Mouse (Mus musculus): ENCODE measurements around the gene Erbb2. TPM values are rescaled to one million over a fixed set of nuclear protein-coding genes. Genes with fewer than 3 reads are reported as not detected.

Gene Erbb2
- polyA plus RNA-seq, 1 experiment from 2014 or later: 5.9 TPM

- peaks cover 3% of the 10 kb centered on the region; the same call in 1 of the 2 replicates for H3K27me3 ChIP-seq (ENCODE audit: control insufficient read depth, insufficient read depth, low read length)
- ATAC-seq (ENCODE audit: low read depth): no peak
- WGBS: 79% methylated on average over 6 of the region's 6 CpGs
- H3K36me3 ChIP-seq (ENCODE audit: control insufficient read depth, insufficient read depth, low read length): no peaks in the 10 kb centered on the region
- H3K4me1 ChIP-seq (ENCODE audit: control insufficient read depth, insufficient read depth, low read length): no peaks in the 10 kb centered on the region
- H3K9me3 ChIP-seq (ENCODE audit: control insufficient read depth, low read length): no peaks in the 10 kb centered on the region
- no peak overlapping the region for H3K4me2 ChIP-seq (ENCODE audit: low read depth, low read length)
- H3K9ac ChIP-seq (replicated peaks; ENCODE audit: low read depth, low read length): no peak overlapping the region
- no peak overlapping the region for H3K4me3 ChIP-seq (ENCODE audit: low read depth, low read length)
- H3K27ac ChIP-seq (ENCODE audit: low read depth, low read length): no peak overlapping the region
Measured at GRCm38 (mm10) chr11:98406621-98407020, 5.6 kb upstream of the Erbb2 start.

DNA sequence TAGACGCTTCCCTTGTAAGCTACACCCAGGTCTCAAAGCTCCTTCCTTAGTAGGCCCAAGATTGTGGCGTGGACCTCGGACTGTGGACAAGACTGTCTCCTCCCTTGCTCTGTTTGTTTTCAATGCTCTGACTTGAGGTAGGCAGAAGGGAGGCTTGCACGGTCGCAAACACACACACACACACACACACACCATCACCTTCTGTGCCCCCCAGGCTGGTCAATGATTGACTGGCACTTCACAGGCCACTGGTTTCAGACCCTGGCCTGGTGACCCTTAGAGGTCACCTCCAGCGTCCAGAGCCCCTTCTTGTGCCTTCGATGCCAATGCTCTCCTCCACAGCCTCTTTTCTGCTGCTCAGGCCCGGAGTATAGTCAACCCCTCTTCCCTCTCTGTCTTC is 3.4 kb upstream of the Erbb2 start:
- Histone ChIP-seq H3K27ac (ENCODE audit: low read depth, low read length) (no peak overlapping the region), H3K4me2 (ENCODE audit: low read depth, low read length) (0 out of 2 replicates have a peak overlapping the region, but pooled peaks have one; percentile 2), H3K9me3 (ENCODE audit: control insufficient read depth, low read length) (no peaks in the 10 kb centered on the region), H3K4me3 (ENCODE audit: low read depth, low read length) (no peak overlapping the region), H3K36me3 (ENCODE audit: control insufficient read depth, insufficient read depth, low read length) (no peaks in the 10 kb centered on the region), H3K27me3 (ENCODE audit: control insufficient read depth, insufficient read depth, low read length) (peaks cover 10% of the 10 kb centered on the region), H3K9ac (replicated peaks; ENCODE audit: low read depth, low read length) (no peak overlapping the region), H3K4me1 (ENCODE audit: control insufficient read depth, insufficient read depth, low read length) (peaks cover 10% of the 10 kb centered on the region)
- 58% methylated on average over 8 of the region's 8 CpGs for WGBS
- ATAC-seq (ENCODE audit: low read depth): no peak

- Histone ChIP-seq H3K27me3 (ENCODE audit: control insufficient read depth, insufficient read depth, low read length) (peaks cover 10% of the 10 kb centered on the region), H3K36me3 (ENCODE audit: control insufficient read depth, insufficient read depth, low read length) (no peaks in the 10 kb centered on the region), H3K9me3 (ENCODE audit: control insufficient read depth, low read length) (no peaks in the 10 kb centered on the region), H3K4me3 (ENCODE audit: low read depth, low read length) (no peak overlapping the region), H3K4me2 (ENCODE audit: low read depth, low read length) (no peak overlapping the region; the same call in 1 of the 2 replicates), H3K9ac (replicated peaks; ENCODE audit: low read depth, low read length) (no peak overlapping the region), H3K4me1 (ENCODE audit: control insufficient read depth, insufficient read depth, low read length) (peaks cover 14% of the 10 kb centered on the region), H3K27ac (ENCODE audit: low read depth, low read length) (no peak overlapping the region)
- WGBS: 2% methylated on average over 10 of the region's 10 CpGs
- peak; percentile 67; the same call in 1 of the 2 replicates for ATAC-seq (ENCODE audit: low read depth)
Measured at GRCm38 (mm10) chr11:98409341-98409822, 2.9 kb upstream of the Erbb2 start.

- WGBS: under 1% methylated on average over 39 of the region's 40 CpGs
- Histone ChIP-seq H3K36me3 (ENCODE audit: control insufficient read depth, insufficient read depth, low read length) (no peaks in the 10 kb centered on the region), H3K27ac (ENCODE audit: low read depth, low read length) (peak overlapping the region; percentile 63; the same call in 1 of the 2 replicates), H3K4me3 (ENCODE audit: low read depth, low read length) (peak overlapping the region; percentile 54), H3K4me1 (ENCODE audit: control insufficient read depth, insufficient read depth, low read length) (peaks cover 14% of the 10 kb centered on the region), H3K4me2 (ENCODE audit: low read depth, low read length) (peak overlapping the region; percentile 94), H3K9ac (replicated peaks; ENCODE audit: low read depth, low read length) (peak overlapping the region; percentile 63), H3K27me3 (ENCODE audit: control insufficient read depth, insufficient read depth, low read length) (peaks cover 10% of the 10 kb centered on the region), H3K9me3 (ENCODE audit: control insufficient read depth, low read length) (no peaks in the 10 kb centered on the region)
- peak; percentile 71; the same call in 1 of the 2 replicates for ATAC-seq (ENCODE audit: low read depth)
Measured at GRCm38 (mm10) chr11:98412797-98413301, 579 bp downstream of the Erbb2 start.

GRCm38 (mm10) chr11:98413731-98414130 is 1.5 kb downstream of the Erbb2 start:
- peaks cover 14% of the 10 kb centered on the region for H3K4me1 ChIP-seq (ENCODE audit: control insufficient read depth, insufficient read depth, low read length)
- no peak overlapping the region for H3K9ac ChIP-seq (replicated peaks; ENCODE audit: low read depth, low read length)
- WGBS: 7% methylated on average over 7 of the region's 7 CpGs
- H3K4me2 ChIP-seq (ENCODE audit: low read depth, low read length): peak overlapping the region; percentile 94; the same call in 1 of the 2 replicates
- H3K4me3 ChIP-seq (ENCODE audit: low read depth, low read length): peak overlapping the region; percentile 54; the same call in 1 of the 2 replicates
- no peaks in the 10 kb centered on the region for H3K9me3 ChIP-seq (ENCODE audit: control insufficient read depth, low read length)
- peaks cover 10% of the 10 kb centered on the region for H3K27me3 ChIP-seq (ENCODE audit: control insufficient read depth, insufficient read depth, low read length)
- no peaks in the 10 kb centered on the region for H3K36me3 ChIP-seq (ENCODE audit: control insufficient read depth, insufficient read depth, low read length)
- ATAC-seq (ENCODE audit: low read depth): no peak
- no peak overlapping the region for H3K27ac ChIP-seq (ENCODE audit: low read depth, low read length)

GRCm38 (mm10) chr11:98414162-98414561 is 1.9 kb downstream of the Erbb2 start:
- H3K4me1 ChIP-seq (ENCODE audit: control insufficient read depth, insufficient read depth, low read length): peaks cover 14% of the 10 kb centered on the region
- ATAC-seq (ENCODE audit: low read depth): no peak
- no peak overlapping the region for H3K27ac ChIP-seq (ENCODE audit: low read depth, low read length)
- H3K9ac ChIP-seq (replicated peaks; ENCODE audit: low read depth, low read length): no peak overlapping the region
- H3K4me2 ChIP-seq (ENCODE audit: low read depth, low read length): peak overlapping the region; percentile 94; the same call in 1 of the 2 replicates
- peaks cover 10% of the 10 kb centered on the region for H3K27me3 ChIP-seq (ENCODE audit: control insufficient read depth, insufficient read depth, low read length)
- WGBS: 15% methylated on average over 2 of the region's 2 CpGs
- no peak overlapping the region for H3K4me3 ChIP-seq (ENCODE audit: low read depth, low read length)
- H3K36me3 ChIP-seq (ENCODE audit: control insufficient read depth, insufficient read depth, low read length): no peaks in the 10 kb centered on the region
- H3K9me3 ChIP-seq (ENCODE audit: control insufficient read depth, low read length): no peaks in the 10 kb centered on the region

DNA sequence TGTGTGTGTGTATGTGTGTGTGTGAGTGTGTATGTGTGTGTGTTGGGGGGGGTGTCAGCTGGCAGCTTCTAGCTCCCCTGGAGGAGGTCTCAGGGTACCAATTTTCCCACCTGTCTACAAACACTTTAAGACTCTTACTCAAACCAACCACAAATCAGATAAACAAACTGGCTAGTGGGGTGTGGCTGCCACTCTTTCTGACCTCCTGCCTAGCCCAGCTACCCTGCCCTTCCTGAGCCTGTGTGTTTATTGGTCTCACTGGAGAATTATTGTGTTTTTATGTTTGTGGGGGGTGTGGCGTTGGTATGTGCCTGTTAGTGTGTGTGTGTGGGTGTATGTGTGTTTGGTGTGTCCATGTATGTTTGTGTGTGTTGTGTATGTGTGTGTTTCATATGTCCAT is 4.8 kb downstream of the Erbb2 start:
- H3K9me3 ChIP-seq (ENCODE audit: control insufficient read depth, low read length): no peaks in the 10 kb centered on the region
- 91% methylated on average over 1 of the region's 1 CpGs for WGBS
- peaks cover 7% of the 10 kb centered on the region for H3K27me3 ChIP-seq (ENCODE audit: control insufficient read depth, insufficient read depth, low read length)
- H3K9ac ChIP-seq (replicated peaks; ENCODE audit: low read depth, low read length): no peak overlapping the region
- H3K27ac ChIP-seq (ENCODE audit: low read depth, low read length): no peak overlapping the region
- no peak for ATAC-seq (ENCODE audit: low read depth)
- no peak overlapping the region for H3K4me3 ChIP-seq (ENCODE audit: low read depth, low read length)
- H3K36me3 ChIP-seq (ENCODE audit: control insufficient read depth, insufficient read depth, low read length): no peaks in the 10 kb centered on the region
- peaks cover 14% of the 10 kb centered on the region for H3K4me1 ChIP-seq (ENCODE audit: control insufficient read depth, insufficient read depth, low read length)
- H3K4me2 ChIP-seq (ENCODE audit: low read depth, low read length): no peak overlapping the region

- H3K27me3 ChIP-seq (ENCODE audit: control insufficient read depth, insufficient read depth, low read length): no peaks in the 10 kb centered on the region
- no peaks in the 10 kb centered on the region for H3K9me3 ChIP-seq (ENCODE audit: control insufficient read depth, low read length)
- 67% methylated on average over 6 of the region's 6 CpGs for WGBS
- no peaks in the 10 kb centered on the region for H3K36me3 ChIP-seq (ENCODE audit: control insufficient read depth, insufficient read depth, low read length)
- H3K27ac ChIP-seq (ENCODE audit: low read depth, low read length): no peak overlapping the region
- no peak for ATAC-seq (ENCODE audit: low read depth)
- H3K9ac ChIP-seq (replicated peaks; ENCODE audit: low read depth, low read length): no peak overlapping the region
- peaks cover 4% of the 10 kb centered on the region for H3K4me1 ChIP-seq (ENCODE audit: control insufficient read depth, insufficient read depth, low read length)
- no peak overlapping the region for H3K4me3 ChIP-seq (ENCODE audit: low read depth, low read length)
- no peak overlapping the region for H3K4me2 ChIP-seq (ENCODE audit: low read depth, low read length)
Measured at GRCm38 (mm10) chr11:98418273-98418672, 6.0 kb downstream of the Erbb2 start.

- no peaks in the 10 kb centered on the region for H3K27me3 ChIP-seq (ENCODE audit: control insufficient read depth, insufficient read depth, low read length)
- H3K9ac ChIP-seq (replicated peaks; ENCODE audit: low read depth, low read length): no peak overlapping the region
- WGBS: 88% methylated on average over 10 of the region's 10 CpGs
- no peak overlapping the region for H3K4me3 ChIP-seq (ENCODE audit: low read depth, low read length)
- ATAC-seq (ENCODE audit: low read depth): no peak
- no peak overlapping the region for H3K4me2 ChIP-seq (ENCODE audit: low read depth, low read length)
- H3K27ac ChIP-seq (ENCODE audit: low read depth, low read length): no peak overlapping the region
- H3K4me1 ChIP-seq (ENCODE audit: control insufficient read depth, insufficient read depth, low read length): peaks cover 3% of the 10 kb centered on the region
- no peaks in the 10 kb centered on the region for H3K9me3 ChIP-seq (ENCODE audit: control insufficient read depth, low read length)
- H3K36me3 ChIP-seq (ENCODE audit: control insufficient read depth, insufficient read depth, low read length): no peaks in the 10 kb centered on the region
Measured at GRCm38 (mm10) chr11:98418939-98419547, 6.8 kb downstream of the Erbb2 start.

All from neural tube, embryonic 14.5 days (tissue).